Mouse (Mus musculus) bone marrow macrophage, adult 2 months (primary cell): ENCODE data around the gene Vpreb1.

Source experiments
- CTCF ChIP-seq: IDR thresholded peaks from 2 replicates; pipeline ENCODE4 v1.5.1; 2012; ENCODE audit warnings: low read depth, mild to moderate bottlenecking, low read length, moderate library complexity
- POLR2A ChIP-seq: IDR thresholded peaks from 2 replicates; pipeline ENCODE4 v1.6.1; 2012; ENCODE audit warnings: mild to moderate bottlenecking, low read depth, low read length, borderline replicate concordance

DNA sequence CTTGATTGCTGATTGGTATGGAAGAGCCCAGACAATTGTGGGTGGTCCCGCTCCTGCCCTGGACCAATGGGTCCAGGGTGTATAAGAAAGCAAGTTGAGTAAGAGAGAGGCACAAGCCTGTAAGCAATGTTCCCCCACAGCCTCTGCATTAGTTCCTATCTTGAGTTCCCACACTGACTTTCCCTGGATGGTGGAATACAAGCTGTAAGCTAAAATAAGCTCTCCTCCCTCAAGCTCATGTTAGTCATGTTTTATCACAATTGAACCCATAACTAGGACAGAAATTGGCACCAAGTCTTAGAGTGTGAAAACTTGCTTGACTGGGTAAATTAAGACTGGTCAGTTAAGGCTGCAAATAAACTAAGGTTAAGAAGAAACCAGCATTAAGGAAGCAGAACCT lies 15.1 kb downstream of the Vpreb1 start:
- TF ChIP-seq CTCF (no peak), POLR2A (no peak)
